Mouse (Mus musculus): ENCODE results near the gene Adgrd1. TPM values are rescaled to one million over a fixed set of nuclear protein-coding genes. Genes with fewer than 3 reads are reported as not detected.

The Adgrd1 gene
- total and polyA plus RNA-seq, 2 experiments from 2014 or later, result 0.21 to 0.52 TPM

GRCm38 (mm10) chr5:129155023-129155901 lies 58.7 kb downstream of the Adgrd1 start:
- H3K9ac ChIP-seq (replicated peaks; ENCODE audit: low read length), result no peak overlapping the region
- H3K4me1 ChIP-seq (ENCODE audit: insufficient read depth, low read length), result peaks cover 5% of the 10 kb centered on the region; the same call in 1 of the 2 replicates
- no peaks in the 10 kb centered on the region for H3K9me3 ChIP-seq (ENCODE audit: low read length)
- no peaks in the 10 kb centered on the region for H3K27me3 ChIP-seq (ENCODE audit: insufficient read depth, low read length)
- ATAC-seq (no peak), DNase-seq (ENCODE audit: low spot score) (no peak)
- 0 out of 2 replicates have a peak overlapping the region, but pooled peaks have one; percentile 25 for H3K4me2 ChIP-seq (ENCODE audit: low read depth, low read length)
- 62% methylated on average over 14 of the region's 14 CpGs for WGBS
- H3K4me3 ChIP-seq (ENCODE audit: low read length), result no peak overlapping the region
- TF ChIP-seq CTCF (IDR thresholded peaks at IDR 0.05; ENCODE audit: low read depth), result no peak
- H3K36me3 ChIP-seq (ENCODE audit: insufficient read depth, low read length), result no peaks in the 10 kb centered on the region
- H3K27ac ChIP-seq, result no peak overlapping the region; the same call in 1 of the 2 replicates

DNA sequence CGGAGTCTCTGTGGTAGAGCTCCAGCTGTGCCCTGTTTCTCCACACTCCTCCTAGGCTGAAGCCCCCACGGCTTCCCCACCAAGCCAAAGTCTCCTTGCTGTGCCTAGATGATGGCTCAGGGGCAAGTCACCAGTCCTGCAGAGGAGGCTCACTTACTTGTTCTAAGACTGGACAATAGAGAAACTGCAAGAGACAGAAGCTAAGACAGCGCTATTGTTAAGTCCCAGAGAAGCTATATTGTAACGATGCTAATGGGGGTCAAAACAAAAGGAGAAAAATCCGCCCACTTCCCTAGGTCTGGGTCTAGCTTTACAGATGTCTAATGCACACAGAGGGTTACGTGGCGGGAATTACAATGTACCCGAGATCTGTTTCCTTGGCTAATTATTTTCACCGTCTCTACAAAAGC lies 59.4 kb downstream of the Adgrd1 start:
- Histone ChIP-seq H3K27me3 (ENCODE audit: insufficient read depth, low read length) (no peaks in the 10 kb centered on the region), H3K4me3 (ENCODE audit: low read length) (no peak overlapping the region), H3K27ac (no peak overlapping the region; the same call in 1 of the 2 replicates), H3K9ac (replicated peaks; ENCODE audit: low read length) (no peak overlapping the region), H3K9me3 (ENCODE audit: low read length) (no peaks in the 10 kb centered on the region), H3K36me3 (ENCODE audit: insufficient read depth, low read length) (no peaks in the 10 kb centered on the region), H3K4me2 (ENCODE audit: low read depth, low read length) (0 out of 2 replicates have a peak overlapping the region, but pooled peaks have one; percentile 25), H3K4me1 (ENCODE audit: insufficient read depth, low read length) (peaks cover 5% of the 10 kb centered on the region; the same call in 1 of the 2 replicates)
- peak; percentile 54; the same call in 1 of the 2 replicates for ATAC-seq
- peak; percentile 58 for DNase-seq (ENCODE audit: low spot score)
- 10% methylated on average over 9 of the region's 9 CpGs for WGBS
- TF ChIP-seq CTCF (IDR thresholded peaks at IDR 0.05; ENCODE audit: low read depth), result no peak

DNA sequence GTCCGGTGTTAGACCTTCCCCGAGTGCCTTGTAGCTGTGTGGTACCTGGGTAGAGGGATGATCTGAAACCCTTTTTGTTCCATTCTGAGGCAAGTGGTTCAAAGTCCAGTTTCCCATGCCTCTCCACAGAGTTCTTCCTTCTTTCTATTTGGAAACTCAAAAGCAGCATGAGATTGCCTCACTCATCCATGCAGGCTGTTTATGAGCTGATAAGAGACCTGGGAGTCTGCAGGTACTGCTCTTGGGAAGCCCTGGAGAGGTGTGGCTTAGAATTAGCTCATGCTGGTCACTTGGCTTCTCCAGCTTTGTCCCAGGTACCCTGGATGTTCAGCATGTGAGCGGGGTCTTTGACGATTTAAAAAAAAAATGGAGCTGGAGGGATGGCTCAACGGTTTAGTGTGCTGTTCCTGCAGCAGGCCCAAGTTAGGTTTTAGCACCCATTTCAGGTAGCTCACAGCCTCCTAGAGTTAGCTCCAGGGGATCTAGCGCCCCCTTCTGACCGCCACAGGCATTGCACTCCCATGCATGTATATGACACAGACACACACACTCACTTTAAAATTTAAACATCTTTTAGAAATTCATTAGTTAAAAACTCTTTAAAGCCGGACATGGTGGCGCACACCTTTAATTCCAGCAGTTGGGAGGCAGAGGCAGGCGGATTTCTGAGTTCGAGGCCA lies 65.0 kb downstream of the Adgrd1 start:
- whole genome bisulfite sequencing, result 85% methylated on average over 11 of the region's 11 CpGs
- H3K9ac ChIP-seq (replicated peaks; ENCODE audit: low read length), result no peak overlapping the region
- peak; percentile 45 for TF ChIP-seq CTCF (IDR thresholded peaks at IDR 0.05; ENCODE audit: low read depth)

GRCm38 (mm10) chr5:129163416-129163815 lies 66.9 kb downstream of the Adgrd1 start:
- no peak overlapping the region for H3K27ac ChIP-seq
- 55% methylated on average over 8 of the region's 8 CpGs for WGBS

More for the DNA sequence above, 65.0 kb downstream of the Adgrd1 start:
- Histone ChIP-seq H3K4me3 (ENCODE audit: low read length) (no peak overlapping the region), H3K36me3 (ENCODE audit: insufficient read depth, low read length) (no peaks in the 10 kb centered on the region), H3K4me2 (ENCODE audit: low read depth, low read length) (no peak overlapping the region), H3K27ac (no peak overlapping the region), H3K27me3 (ENCODE audit: insufficient read depth, low read length) (no peaks in the 10 kb centered on the region), H3K4me1 (ENCODE audit: insufficient read depth, low read length) (no peaks in the 10 kb centered on the region), H3K9me3 (ENCODE audit: low read length) (no peaks in the 10 kb centered on the region)
- DNase-seq (ENCODE audit: low spot score) (no peak), ATAC-seq (no peak)

DNA sequence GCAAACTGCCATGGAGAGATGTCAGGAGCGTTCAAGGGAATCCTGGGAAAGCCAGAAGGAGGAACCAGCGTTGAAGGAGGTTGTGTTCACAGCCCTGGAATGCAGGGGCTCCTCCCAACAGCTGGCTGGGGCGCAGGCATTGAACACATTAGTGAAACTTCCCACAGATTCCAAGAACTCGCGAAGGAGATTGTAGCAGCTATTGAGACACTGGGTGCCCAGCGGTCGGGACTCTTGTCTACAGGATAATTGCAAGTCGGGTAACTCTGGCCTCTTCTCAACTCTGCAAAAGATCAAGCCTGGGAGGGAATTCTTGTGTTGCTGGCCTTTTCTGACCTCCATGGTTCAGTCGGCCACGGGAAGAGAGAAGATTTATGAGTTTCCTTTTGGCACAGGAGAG lies 67.5 kb downstream of the Adgrd1 start:
- no peak for DNase-seq (ENCODE audit: low spot score)
- Histone ChIP-seq H3K4me1 (ENCODE audit: insufficient read depth, low read length) (no peaks in the 10 kb centered on the region), H3K4me3 (ENCODE audit: low read length) (no peak overlapping the region), H3K9me3 (ENCODE audit: low read length) (no peaks in the 10 kb centered on the region), H3K27me3 (ENCODE audit: insufficient read depth, low read length) (no peaks in the 10 kb centered on the region), H3K4me2 (ENCODE audit: low read depth, low read length) (no peak overlapping the region), H3K36me3 (ENCODE audit: insufficient read depth, low read length) (no peaks in the 10 kb centered on the region), H3K27ac (no peak overlapping the region), H3K9ac (replicated peaks; ENCODE audit: low read length) (no peak overlapping the region)
- WGBS, result 43% methylated on average over 10 of the region's 10 CpGs
- no peak for TF ChIP-seq CTCF (IDR thresholded peaks at IDR 0.05; ENCODE audit: low read depth)
- ATAC-seq, result no peak

More at GRCm38 (mm10) chr5:129163416-129163815, 66.9 kb downstream of the Adgrd1 start:
- no peak overlapping the region for H3K9ac ChIP-seq (replicated peaks; ENCODE audit: low read length)
- no peak overlapping the region for H3K4me3 ChIP-seq (ENCODE audit: low read length)
- H3K27me3 ChIP-seq (ENCODE audit: insufficient read depth, low read length), result no peaks in the 10 kb centered on the region
- no peak overlapping the region for H3K4me2 ChIP-seq (ENCODE audit: low read depth, low read length)
- no peaks in the 10 kb centered on the region for H3K4me1 ChIP-seq (ENCODE audit: insufficient read depth, low read length)
- no peaks in the 10 kb centered on the region for H3K36me3 ChIP-seq (ENCODE audit: insufficient read depth, low read length)
- DNase-seq (ENCODE audit: low spot score), result no peak
- H3K9me3 ChIP-seq (ENCODE audit: low read length), result no peaks in the 10 kb centered on the region
- no peak for ATAC-seq
- TF ChIP-seq CTCF (IDR thresholded peaks at IDR 0.05; ENCODE audit: low read depth), result no peak

GRCm38 (mm10) chr5:129164911-129165584 lies 68.5 kb downstream of the Adgrd1 start:
- TF ChIP-seq CTCF (IDR thresholded peaks at IDR 0.05; ENCODE audit: low read depth), result no peak
- Histone ChIP-seq H3K27me3 (ENCODE audit: insufficient read depth, low read length) (no peaks in the 10 kb centered on the region), H3K4me1 (ENCODE audit: insufficient read depth, low read length) (no peaks in the 10 kb centered on the region), H3K36me3 (ENCODE audit: insufficient read depth, low read length) (no peaks in the 10 kb centered on the region), H3K27ac (no peak overlapping the region), H3K4me2 (ENCODE audit: low read depth, low read length) (no peak overlapping the region), H3K4me3 (ENCODE audit: low read length) (no peak overlapping the region), H3K9me3 (ENCODE audit: low read length) (no peaks in the 10 kb centered on the region), H3K9ac (replicated peaks; ENCODE audit: low read length) (no peak overlapping the region)
- no peak for DNase-seq (ENCODE audit: low spot score)
- ATAC-seq, result no peak
- 85% methylated on average over 10 of the region's 10 CpGs for WGBS

Data from hindbrain, postnatal 0 days (tissue).